Mouse (Mus musculus): ENCODE results near the gene Trrap. TPM values are rescaled to one million over a fixed set of nuclear protein-coding genes. Genes with fewer than 3 reads are reported as not detected.

The Trrap gene
- polyA plus RNA-seq, 1 experiment from 2014 or later, result 84.0 TPM

DNA sequence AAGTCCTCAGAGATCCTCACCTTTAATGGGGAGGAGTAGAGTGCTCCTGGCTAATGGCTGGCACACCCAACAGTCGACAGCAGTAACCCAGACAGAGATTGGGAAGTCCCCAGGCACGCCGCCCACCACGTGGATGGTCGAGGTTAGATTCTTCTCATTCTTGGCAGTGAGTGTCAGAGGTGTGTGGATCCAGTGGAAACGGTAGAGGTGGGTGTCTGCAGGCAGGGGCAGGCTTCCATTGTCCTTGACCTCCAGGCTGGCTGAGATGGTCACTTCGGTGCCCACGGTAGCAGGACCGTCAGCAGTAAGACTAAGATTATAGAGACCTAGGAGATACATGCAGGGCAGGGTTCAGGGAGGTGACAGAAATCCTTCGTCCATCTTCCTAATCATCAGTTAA, 12.3 kb upstream of the Trrap start:
- 79% methylated on average over 10 of the region's 10 CpGs for WGBS
- no peak for ATAC-seq (replicated peaks; ENCODE audit: low FRiP score)
- Histone ChIP-seq H3K4me2 (no peak overlapping the region), H3K4me3 (replicated peaks) (no peak overlapping the region), H3K36me3 (no peaks in the 10 kb centered on the region), H3K27me3 (peaks cover 16% of the 10 kb centered on the region), H3K9me3 (replicated peaks) (no peaks in the 10 kb centered on the region), H3K9ac (no peak overlapping the region), H3K27ac (no peak overlapping the region), H3K4me1 (peaks cover 5% of the 10 kb centered on the region)

DNA sequence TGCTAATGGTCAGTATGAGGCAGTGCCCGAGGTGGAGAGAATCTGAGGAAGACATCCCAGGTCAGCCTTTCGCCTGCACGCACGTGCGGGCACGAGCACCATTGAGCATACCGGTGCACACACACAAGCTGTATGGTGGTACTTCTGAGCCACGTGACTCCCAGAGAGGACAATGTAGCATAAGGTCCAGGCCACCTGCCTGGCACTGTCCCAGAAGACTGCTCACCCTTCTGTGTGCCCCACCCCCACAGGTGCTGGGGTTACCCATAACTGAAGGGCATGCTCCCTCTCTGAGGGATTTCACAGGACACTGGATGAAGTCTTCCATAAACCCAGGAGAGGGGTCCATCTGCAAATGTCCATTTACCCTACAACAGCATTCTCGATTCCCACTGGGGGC, 10.1 kb upstream of the Trrap start:
- WGBS, result 89% methylated on average over 9 of the region's 9 CpGs
- H3K27ac ChIP-seq, result no peak overlapping the region

DNA sequence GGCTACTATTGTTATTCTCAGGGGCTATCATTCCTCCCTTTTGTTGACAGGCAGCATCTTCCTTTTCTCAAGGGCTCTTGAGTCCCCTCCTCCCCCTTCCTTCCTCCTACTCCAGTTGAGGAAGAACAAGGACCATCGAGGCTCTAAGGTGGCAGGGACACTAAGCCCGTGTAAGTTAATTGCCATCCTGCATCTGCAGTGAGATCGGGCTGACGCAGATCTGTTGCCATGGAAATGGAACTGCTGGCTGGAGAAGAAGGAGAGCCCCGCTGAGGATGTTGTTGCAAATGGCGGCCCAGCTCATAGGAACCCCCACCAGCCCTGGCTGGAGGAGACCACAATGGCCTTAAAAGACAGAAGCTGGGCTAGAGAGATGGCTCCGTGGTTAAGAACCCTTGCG, 9.1 kb upstream of the Trrap start:
- Histone ChIP-seq H3K27ac (no peak overlapping the region), H3K4me2 (no peak overlapping the region), H3K4me3 (replicated peaks) (no peak overlapping the region), H3K9ac (no peak overlapping the region), H3K4me1 (peaks cover 10% of the 10 kb centered on the region), H3K36me3 (no peaks in the 10 kb centered on the region), H3K27me3 (peaks cover 46% of the 10 kb centered on the region), H3K9me3 (replicated peaks) (no peaks in the 10 kb centered on the region)
- 15% methylated on average over 8 of the region's 8 CpGs for WGBS
- ATAC-seq (replicated peaks; ENCODE audit: low FRiP score), result no peak

More for the DNA sequence above, 10.1 kb upstream of the Trrap start:
- Histone ChIP-seq H3K4me3 (replicated peaks) (no peak overlapping the region), H3K36me3 (no peaks in the 10 kb centered on the region), H3K9me3 (replicated peaks) (no peaks in the 10 kb centered on the region), H3K4me1 (peaks cover 12% of the 10 kb centered on the region), H3K9ac (no peak overlapping the region), H3K4me2 (no peak overlapping the region), H3K27me3 (peaks cover 36% of the 10 kb centered on the region)
- no peak for ATAC-seq (replicated peaks; ENCODE audit: low FRiP score)

DNA sequence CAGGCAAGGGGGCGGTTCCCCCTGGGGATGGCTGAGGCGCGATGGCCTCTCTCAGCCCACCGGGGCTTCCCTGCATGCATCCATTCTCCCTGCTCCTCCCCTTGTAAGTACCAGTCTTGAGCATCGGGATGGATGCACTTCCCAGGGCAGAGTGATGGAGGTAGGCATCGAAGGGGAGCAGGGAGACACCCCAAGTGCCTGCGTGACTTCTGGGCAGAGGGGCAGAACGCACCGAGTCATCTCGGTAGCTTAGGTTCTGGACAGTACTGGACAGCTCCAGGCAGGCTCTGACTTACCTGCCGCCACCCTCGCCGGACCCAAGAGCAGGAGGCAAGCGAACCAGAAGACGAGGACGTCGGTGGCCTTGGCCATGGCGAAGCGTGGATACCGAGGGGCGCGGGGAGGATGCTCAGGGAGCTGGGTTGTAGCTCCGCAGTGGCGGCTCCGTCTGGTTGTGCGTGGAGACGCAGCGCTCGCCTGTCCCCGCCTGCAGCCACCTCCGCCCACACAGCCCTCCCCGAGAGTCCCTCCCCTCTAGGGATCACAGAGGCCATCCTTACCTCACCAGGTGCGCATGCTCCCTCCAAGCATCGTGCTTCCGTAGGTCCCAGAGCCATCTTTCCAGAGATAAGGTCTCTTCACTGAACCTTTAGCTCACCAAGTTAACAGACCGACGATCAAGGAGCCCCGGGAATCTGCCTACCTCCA, 6.2 kb upstream of the Trrap start, which contains the start of gene Tmem130:
TSS of gene Tmem130 (minus strand) at position 658 of the 708 bp plus-strand sequence.
- ATAC-seq (replicated peaks; ENCODE audit: low FRiP score), result peak; percentile 16; the same call in 1 of the 2 replicates
- 1% methylated on average over 36 of the region's 38 CpGs for WGBS
- H3K4me2 ChIP-seq, result peak within 1 kb of the TSS; percentile 68
- H3K27me3 ChIP-seq, result peaks cover 49% of the 10 kb centered on the region
- H3K9me3 ChIP-seq (replicated peaks), result no peaks in the 10 kb centered on the region
- H3K4me1 ChIP-seq, result peaks cover 10% of the 10 kb centered on the region
- H3K27ac ChIP-seq, result no peak within 1 kb of the TSS
- H3K9ac ChIP-seq, result no peak within 1 kb of the TSS
- no peaks in the 10 kb centered on the region for H3K36me3 ChIP-seq
- peak within 1 kb of the TSS; percentile 38 for H3K4me3 ChIP-seq (replicated peaks)

DNA sequence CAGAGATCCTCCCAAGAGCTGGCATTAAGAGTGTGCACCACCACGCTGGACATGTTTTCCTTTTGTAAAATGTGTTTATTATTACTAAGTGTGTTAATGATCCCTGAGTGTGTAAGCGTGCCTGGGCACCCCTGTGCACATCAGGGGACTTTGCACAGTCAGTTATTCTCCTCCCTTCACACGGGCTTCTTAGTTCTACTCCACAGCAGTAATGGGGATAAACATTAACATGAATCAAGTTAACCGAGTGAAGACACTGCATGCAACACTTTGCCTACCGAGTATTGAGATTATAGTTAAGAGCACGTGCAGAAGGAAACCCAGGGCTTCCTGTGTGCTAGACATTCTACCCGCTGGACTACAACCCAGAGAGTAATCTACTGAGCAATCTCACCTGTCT, 1.5 kb upstream of the Trrap start:
- H3K9me3 ChIP-seq (replicated peaks), result no peaks in the 10 kb centered on the region
- no peak overlapping the region for H3K4me2 ChIP-seq
- H3K36me3 ChIP-seq, result peaks cover 13% of the 10 kb centered on the region
- H3K27ac ChIP-seq, result no peak overlapping the region
- no peak for ATAC-seq (replicated peaks; ENCODE audit: low FRiP score)
- H3K4me1 ChIP-seq, result peaks cover 21% of the 10 kb centered on the region
- H3K9ac ChIP-seq, result no peak overlapping the region
- H3K4me3 ChIP-seq (replicated peaks), result no peak overlapping the region
- 60% methylated on average over 7 of the region's 7 CpGs for WGBS
- H3K27me3 ChIP-seq, result peaks cover 27% of the 10 kb centered on the region

DNA sequence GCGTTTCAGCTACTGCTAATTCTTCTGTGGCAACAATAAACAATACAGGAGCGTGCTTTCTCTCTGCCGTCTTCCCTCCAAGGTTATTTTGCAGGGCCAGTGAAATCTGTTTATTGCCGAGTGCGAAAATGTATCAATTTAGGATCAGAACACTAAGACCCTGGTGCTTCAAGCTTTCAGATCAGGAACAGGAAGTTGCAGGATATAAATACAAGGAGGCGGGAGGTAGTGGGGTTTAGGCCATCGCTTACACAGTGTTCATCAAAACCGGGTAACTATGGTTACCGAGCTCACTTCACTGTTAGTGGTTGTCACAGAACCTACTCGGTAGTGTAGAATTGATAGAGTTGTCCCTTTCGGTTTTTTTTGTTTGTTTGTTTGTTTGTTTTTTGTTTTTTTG, 886 bp upstream of the Trrap start:
- Histone ChIP-seq H3K27ac (no peak overlapping the region), H3K27me3 (peaks cover 21% of the 10 kb centered on the region), H3K4me3 (replicated peaks) (no peak overlapping the region), H3K4me1 (peaks cover 15% of the 10 kb centered on the region), H3K36me3 (peaks cover 20% of the 10 kb centered on the region), H3K4me2 (no peak overlapping the region), H3K9ac (no peak overlapping the region), H3K9me3 (replicated peaks) (no peaks in the 10 kb centered on the region)
- WGBS, result 83% methylated on average over 11 of the region's 11 CpGs
- ATAC-seq (replicated peaks; ENCODE audit: low FRiP score), result no peak

DNA sequence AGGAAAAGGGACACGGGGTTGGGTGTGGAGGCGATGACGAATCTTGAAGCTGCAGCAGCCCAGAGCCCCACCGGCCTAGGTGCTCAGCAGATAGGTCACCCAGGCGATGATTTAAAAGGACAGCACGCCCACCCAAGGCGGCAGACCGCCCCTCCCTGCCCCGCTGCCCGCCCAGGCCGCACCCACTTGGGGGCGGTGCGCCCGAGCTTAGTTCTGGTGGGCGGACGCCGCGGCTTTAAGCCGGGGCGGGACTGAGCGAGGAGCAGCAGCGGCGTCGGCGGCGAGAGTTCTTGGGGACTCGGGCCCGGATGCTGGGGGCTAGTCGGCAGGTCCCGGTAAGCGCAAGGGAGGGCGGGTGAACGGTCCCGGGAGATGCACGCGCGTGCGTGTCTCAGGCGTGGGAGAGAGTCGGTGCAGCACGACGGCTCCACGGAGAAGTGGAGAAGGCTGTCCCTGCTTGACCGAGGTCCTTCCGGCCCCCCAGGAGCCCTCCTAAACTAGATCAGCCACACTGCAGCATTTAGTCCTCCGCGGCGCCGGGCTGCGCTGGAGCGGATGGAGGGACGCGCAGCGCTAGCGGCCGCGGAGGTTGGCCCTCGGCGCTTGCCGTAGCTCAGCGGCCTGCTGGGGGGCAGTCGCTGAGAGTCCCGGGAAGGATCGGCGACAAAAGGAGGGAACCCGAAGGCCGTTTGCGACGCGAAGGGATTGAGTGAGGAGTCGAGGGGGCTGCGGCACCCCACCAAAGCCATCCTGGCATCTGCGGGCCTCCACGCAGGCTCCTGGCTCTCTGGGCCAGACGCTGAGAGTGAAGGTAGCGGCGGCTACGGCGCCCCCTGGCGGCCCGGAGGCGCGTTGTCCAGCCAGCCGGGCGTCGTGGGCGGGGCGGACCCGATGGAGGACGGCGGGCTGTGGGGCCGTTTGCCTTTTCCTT, 644 bp downstream of the Trrap start:
- peak overlapping the region; percentile 98 for H3K4me3 ChIP-seq (replicated peaks)
- under 1% methylated on average over 84 of the region's 92 CpGs for WGBS
- peak; percentile 92 for ATAC-seq (replicated peaks; ENCODE audit: low FRiP score)

DNA sequence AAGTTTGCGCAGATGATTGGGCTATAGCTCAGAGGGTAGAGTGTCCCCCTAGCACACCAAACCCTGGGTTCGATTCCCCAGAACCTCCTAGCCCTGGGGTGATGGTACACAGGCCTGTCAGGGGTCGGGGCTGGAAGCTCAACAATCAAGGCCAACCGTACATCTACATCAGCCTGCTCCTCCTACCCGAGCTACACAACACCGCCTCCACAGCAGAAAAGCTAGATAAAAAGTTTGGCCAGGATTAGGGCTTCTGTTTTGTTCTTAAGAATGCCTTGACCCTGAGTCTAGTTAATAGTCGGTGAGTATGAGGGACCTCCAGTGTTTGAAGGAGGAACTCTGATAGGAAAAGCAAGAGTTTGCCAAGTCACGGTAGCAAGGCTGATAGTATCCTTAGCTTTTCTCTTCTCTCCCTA, 1.5 kb downstream of the Trrap start:
- Histone ChIP-seq H3K27ac (peak overlapping the region; percentile 99), H3K36me3 (peaks cover 42% of the 10 kb centered on the region), H3K4me3 (replicated peaks) (peak overlapping the region; percentile 98), H3K4me1 (peaks cover 14% of the 10 kb centered on the region), H3K9me3 (replicated peaks) (no peaks in the 10 kb centered on the region), H3K9ac (peak overlapping the region; percentile 95), H3K27me3 (no peaks in the 10 kb centered on the region), H3K4me2 (peak overlapping the region; percentile 74)
- 19% methylated on average over 8 of the region's 8 CpGs for WGBS
- ATAC-seq (replicated peaks; ENCODE audit: low FRiP score), result peak; percentile 22; the same call in 1 of the 2 replicates

More for the DNA sequence above, 644 bp downstream of the Trrap start:
- Histone ChIP-seq H3K9me3 (replicated peaks) (no peaks in the 10 kb centered on the region), H3K27ac (peak overlapping the region; percentile 99), H3K27me3 (peaks cover 5% of the 10 kb centered on the region), H3K9ac (peak overlapping the region; percentile 95), H3K36me3 (peaks cover 33% of the 10 kb centered on the region), H3K4me1 (peaks cover 14% of the 10 kb centered on the region), H3K4me2 (peak overlapping the region; percentile 74)

DNA sequence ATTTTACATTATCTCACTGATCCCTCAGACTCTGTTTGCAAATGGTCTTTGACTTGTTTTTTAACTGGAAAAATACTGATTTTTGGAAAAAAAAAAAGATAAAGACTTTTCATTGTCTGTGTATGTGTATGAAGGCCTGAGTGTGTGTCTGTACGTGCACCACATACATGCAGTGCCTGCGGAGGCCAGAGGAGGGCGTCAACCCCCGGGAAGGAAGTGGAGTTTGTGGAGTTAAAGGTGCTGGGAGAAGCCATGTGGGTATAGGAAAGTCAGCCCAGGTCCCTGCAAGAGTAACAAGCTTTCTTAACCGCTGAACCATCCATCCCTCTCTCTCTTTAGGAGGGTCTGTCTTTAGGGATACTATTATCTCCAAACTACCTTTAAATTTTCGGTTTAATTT, 5.7 kb downstream of the Trrap start:
- Histone ChIP-seq H3K4me3 (replicated peaks) (no peak overlapping the region), H3K4me1 (peaks cover 14% of the 10 kb centered on the region), H3K4me2 (no peak overlapping the region), H3K9ac (no peak overlapping the region), H3K27ac (no peak overlapping the region), H3K9me3 (replicated peaks) (no peaks in the 10 kb centered on the region), H3K27me3 (no peaks in the 10 kb centered on the region), H3K36me3 (peaks cover 81% of the 10 kb centered on the region)
- 94% methylated on average over 6 of the region's 6 CpGs for WGBS
- no peak for ATAC-seq (replicated peaks; ENCODE audit: low FRiP score)

DNA sequence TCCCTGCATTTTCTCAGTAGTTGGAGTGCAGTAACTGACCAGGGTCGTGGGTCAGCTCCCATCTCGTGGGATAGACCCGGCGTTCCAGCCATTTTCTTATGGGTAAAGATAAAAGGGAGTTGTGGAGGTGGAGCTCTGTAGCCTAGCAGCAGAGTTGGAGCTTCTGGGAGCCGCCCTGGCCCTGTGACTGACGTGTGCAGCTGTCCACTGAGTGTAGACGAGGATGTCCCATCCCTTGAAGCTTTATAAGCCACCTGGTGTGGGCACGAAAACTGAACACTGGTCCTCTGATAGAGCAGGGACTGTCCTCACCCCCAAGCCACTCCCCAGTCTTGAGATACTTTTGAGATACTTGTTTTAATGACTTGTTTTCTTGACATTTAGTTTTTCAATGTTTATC, 13.1 kb downstream of the Trrap start:
- no peak overlapping the region for H3K4me2 ChIP-seq
- H3K36me3 ChIP-seq, result peaks cover 98% of the 10 kb centered on the region
- no peaks in the 10 kb centered on the region for H3K9me3 ChIP-seq (replicated peaks)
- no peak overlapping the region for H3K4me3 ChIP-seq (replicated peaks)
- no peaks in the 10 kb centered on the region for H3K4me1 ChIP-seq
- H3K27me3 ChIP-seq, result no peaks in the 10 kb centered on the region
- no peak overlapping the region for H3K27ac ChIP-seq
- H3K9ac ChIP-seq, result no peak overlapping the region
- ATAC-seq (replicated peaks; ENCODE audit: low FRiP score), result no peak
- WGBS, result 59% methylated on average over 8 of the region's 8 CpGs

DNA sequence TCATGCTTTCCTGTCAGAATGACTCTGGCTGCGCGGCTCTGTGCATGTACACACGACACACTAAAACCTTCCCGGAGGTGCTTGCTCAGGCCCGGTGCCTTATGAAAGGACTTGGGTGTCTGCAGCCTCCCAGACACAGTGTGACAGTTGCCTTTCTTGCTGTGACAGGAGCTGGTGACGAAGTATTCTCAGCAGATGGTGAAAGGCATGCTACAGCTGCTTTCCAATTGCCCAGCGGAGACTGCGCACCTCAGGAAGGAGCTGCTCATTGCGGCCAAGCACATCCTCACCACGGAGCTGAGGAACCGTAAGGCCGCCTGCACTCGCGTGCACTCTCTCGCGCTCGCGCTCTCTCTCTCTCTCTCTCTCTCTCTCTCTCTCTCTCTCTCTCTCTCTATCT, 18.9 kb downstream of the Trrap start:
- no peak overlapping the region for H3K27ac ChIP-seq
- no peaks in the 10 kb centered on the region for H3K4me1 ChIP-seq

DNA sequence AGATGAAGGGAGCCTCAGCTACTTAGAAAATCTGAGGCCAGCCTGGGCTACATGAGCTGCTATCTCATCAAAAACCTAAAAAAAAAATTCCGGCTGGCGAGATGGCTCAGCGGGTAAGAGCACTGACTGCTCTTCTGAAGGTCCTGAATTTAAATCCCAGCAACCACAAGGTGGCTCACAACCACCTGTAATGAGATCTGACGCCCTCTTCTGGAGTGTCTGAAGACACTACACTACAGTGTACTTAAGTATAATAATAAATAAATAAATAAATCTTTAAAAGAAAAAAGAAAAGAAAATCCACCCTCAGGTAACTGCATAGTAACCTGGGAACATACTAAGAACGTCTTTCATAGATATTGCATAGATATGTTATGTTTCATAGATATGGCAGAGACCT, 25.8 kb downstream of the Trrap start:
- Histone ChIP-seq H3K4me3 (replicated peaks) (no peak overlapping the region), H3K4me1 (no peaks in the 10 kb centered on the region), H3K9ac (no peak overlapping the region), H3K9me3 (replicated peaks) (no peaks in the 10 kb centered on the region), H3K36me3 (peaks cover 100% of the 10 kb centered on the region), H3K27ac (no peak overlapping the region), H3K4me2 (no peak overlapping the region), H3K27me3 (no peaks in the 10 kb centered on the region)
- ATAC-seq (replicated peaks; ENCODE audit: low FRiP score), result no peak
- WGBS, result 90% methylated on average over 5 of the region's 5 CpGs

More for the DNA sequence above, 18.9 kb downstream of the Trrap start:
- Histone ChIP-seq H3K4me2 (no peak overlapping the region), H3K9ac (no peak overlapping the region), H3K4me3 (replicated peaks) (no peak overlapping the region), H3K36me3 (peaks cover 100% of the 10 kb centered on the region), H3K27me3 (no peaks in the 10 kb centered on the region), H3K9me3 (replicated peaks) (no peaks in the 10 kb centered on the region)
- 97% methylated on average over 18 of the region's 18 CpGs for WGBS
- no peak for ATAC-seq (replicated peaks; ENCODE audit: low FRiP score)

Data from kidney, embryonic 15.5 days (tissue).